Mouse (Mus musculus) heart, adult 2 months (tissue): ENCODE data around the gene Fosb. TPM values are rescaled to one million over a fixed set of nuclear protein-coding genes. Genes with fewer than 3 reads are reported as not detected.

Experiments
- DNase-seq, 2 experiments: peaks; one replicate each; pipeline ENCODE4 v3.0.0; 2021
- H3K27ac ChIP-seq: fragments of 200-600 bp; 2 replicates; pipeline ENCODE4 v1.8.1; 2022
- H3K27me3 ChIP-seq: fragments of 200-500 bp; 2 replicates; pipeline ENCODE4 v1.6.1; 2012; ENCODE audit warnings: mild to moderate bottlenecking, low read length, inconsistent platforms, mixed read lengths; ENCODE audit not compliant: control insufficient read depth, insufficient read depth
- H3K36me3 ChIP-seq: fragments of 200-500 bp; 2 replicates; pipeline ENCODE4 v1.6.1; 2012; ENCODE audit warnings: low read length, inconsistent platforms; ENCODE audit not compliant: control insufficient read depth, insufficient read depth
- H3K4me1 ChIP-seq: fragments of 200-500 bp; 2 replicates; pipeline ENCODE4 v1.6.1; 2011; ENCODE audit warnings: low read length; ENCODE audit not compliant: control insufficient read depth, insufficient read depth
- H3K4me3 ChIP-seq: fragments of 200-600 bp; 2 replicates; pipeline ENCODE4 v1.8.1; 2022
- H3K79me2 ChIP-seq: fragments of 200-500 bp; replicated peaks from 2 replicates; pipeline ENCODE4 v1.6.1; 2012; ENCODE audit warnings: mild to moderate bottlenecking, inconsistent platforms, low read length, moderate library complexity, mixed read lengths; ENCODE audit not compliant: control insufficient read depth, insufficient read depth
- H3K9ac ChIP-seq: fragments of 200-500 bp; 2 replicates; pipeline ENCODE4 v1.6.1; 2012; ENCODE audit warnings: low read depth, mild to moderate bottlenecking, control low read depth, inconsistent platforms, low read length, mixed read lengths
- CTCF ChIP-seq: fragments of 200-600 bp; IDR thresholded peaks from 2 replicates; pipeline ENCODE4 v1.8.1; 2022; ENCODE audit warnings: antibody characterized with exemption, mild to moderate bottlenecking, moderate library complexity
- EP300 ChIP-seq: fragments of 200-500 bp; IDR thresholded peaks from 2 replicates; pipeline ENCODE4 v1.6.1; 2011; ENCODE audit warnings: low read depth, low read length, control low read depth; ENCODE audit not compliant: insufficient read depth
- POLR2A ChIP-seq: fragments of 200-500 bp; IDR thresholded peaks from 2 replicates; pipeline ENCODE4 v1.6.1; 2011; ENCODE audit warnings: mild to moderate bottlenecking, low read depth, low read length, control low read depth; ENCODE audit not compliant: insufficient read depth
- WGBS: fragments of 180-500 bp; shearing (Covaris S2); methylation state at CpG from one replicate; pipeline ENCODE4 v1.1.7; 2018; 5-methylcytosine and 5-hydroxymethylcytosine counted together
- intact Hi-C: fragments of 180-260 bp; cut with DNase I; formaldehyde crosslinking; loops from one replicate; pipeline ENCODE4 v1.15.1; 2025
- polyA plus RNA-seq: library from polyadenylated mRNA; depleted of rRNA; stranded (reverse); fragments of >200 nt; gene quantifications from 2 replicates; pipeline ENCODE4 v1.2.3, GENCODE M21; 2012
- total RNA-seq, 2 experiments: library from RNA; stranded (reverse); gene quantifications; 2 replicates each; pipeline ENCODE4 v1.2.3; 2021

Fosb gene
- total and polyA plus RNA-seq, 3 experiments = 0.89 to 1.1 (median 0.94) TPM

GRCm38 (mm10) chr7:19268993-19269681 is 40.7 kb downstream of the Fosb start:
- peaks cover 8% of the 10 kb centered on the region for H3K79me2 ChIP-seq
- H3K4me1 ChIP-seq = peaks cover 27% of the 10 kb centered on the region
- WGBS = 21% methylated on average over 10 of the region's 10 CpGs
- H3K9ac ChIP-seq = peak overlapping the region; percentile 77
- no peaks in the 10 kb centered on the region for H3K27me3 ChIP-seq
- intact Hi-C loops = no loop called here
- H3K36me3 ChIP-seq = peaks cover 5% of the 10 kb centered on the region; the same call in 1 of the 2 replicates
- DNase-seq = peak in 1 of 2 experiments; percentile 44
- TF ChIP-seq POLR2A (no peak), EP300 (no peak), CTCF (no peak)
- H3K4me3 ChIP-seq = peak overlapping the region; percentile 65
- H3K27ac ChIP-seq = peak overlapping the region; percentile 90

GRCm38 (mm10) chr7:19267051-19267450 is 42.8 kb downstream of the Fosb start:
- intact Hi-C loops = no loop called here
- TF ChIP-seq EP300 (no peak), POLR2A (no peak), CTCF (no peak)
- no peak overlapping the region for H3K4me3 ChIP-seq
- peaks cover 5% of the 10 kb centered on the region; the same call in 1 of the 2 replicates for H3K36me3 ChIP-seq
- 38% methylated on average over 10 of the region's 10 CpGs for WGBS
- H3K79me2 ChIP-seq = peaks cover 8% of the 10 kb centered on the region
- no peaks in the 10 kb centered on the region for H3K27me3 ChIP-seq
- peak in 1 of 2 experiments; percentile 27 for DNase-seq
- H3K4me1 ChIP-seq = peaks cover 27% of the 10 kb centered on the region
- H3K27ac ChIP-seq = peak overlapping the region; percentile 47
- H3K9ac ChIP-seq = 0 out of 2 replicates have a peak overlapping the region, but pooled peaks have one; percentile 0

GRCm38 (mm10) chr7:19265928-19266822 is 43.7 kb downstream of the Fosb start:
- peaks cover 8% of the 10 kb centered on the region for H3K79me2 ChIP-seq
- WGBS = 41% methylated on average over 10 of the region's 10 CpGs
- peak; percentile 33 to 64 for DNase-seq
- H3K27ac ChIP-seq = peak overlapping the region; percentile 37; the same call in 1 of the 2 replicates
- no peak overlapping the region for H3K4me3 ChIP-seq
- TF ChIP-seq CTCF (no peak), EP300 (no peak), POLR2A (no peak)
- H3K4me1 ChIP-seq = peaks cover 27% of the 10 kb centered on the region
- peak overlapping the region; percentile 12; the same call in 1 of the 2 replicates for H3K9ac ChIP-seq
- H3K36me3 ChIP-seq = peaks cover 5% of the 10 kb centered on the region; the same call in 1 of the 2 replicates
- intact Hi-C loops = no loop called here
- no peaks in the 10 kb centered on the region for H3K27me3 ChIP-seq

GRCm38 (mm10) chr7:19265147-19265546 is 44.7 kb downstream of the Fosb start:
- peaks cover 5% of the 10 kb centered on the region; the same call in 1 of the 2 replicates for H3K36me3 ChIP-seq
- H3K4me1 ChIP-seq = peaks cover 27% of the 10 kb centered on the region
- no peaks in the 10 kb centered on the region for H3K27me3 ChIP-seq
- no peak overlapping the region for H3K9ac ChIP-seq
- 38% methylated on average over 7 of the region's 7 CpGs for WGBS
- H3K79me2 ChIP-seq = peaks cover 8% of the 10 kb centered on the region
- intact Hi-C loops = no loop called here
- H3K4me3 ChIP-seq = no peak overlapping the region
- DNase-seq = peak in 1 of 2 experiments; percentile 42
- TF ChIP-seq EP300 = no peak
- no peak for TF ChIP-seq CTCF
- H3K27ac ChIP-seq = peak overlapping the region; percentile 36; the same call in 1 of the 2 replicates

GRCm38 (mm10) chr7:19258336-19258735 is 51.5 kb downstream of the Fosb start:
- H3K36me3 ChIP-seq = peaks cover 8% of the 10 kb centered on the region; the same call in 1 of the 2 replicates
- no peak overlapping the region for H3K9ac ChIP-seq
- no peaks in the 10 kb centered on the region for H3K27me3 ChIP-seq
- H3K79me2 ChIP-seq = no peaks in the 10 kb centered on the region
- no peak overlapping the region; the same call in 1 of the 2 replicates for H3K27ac ChIP-seq
- peak; percentile 25 to 52 for DNase-seq
- H3K4me3 ChIP-seq = no peak overlapping the region
- TF ChIP-seq CTCF (no peak), EP300 (no peak), POLR2A (no peak)
- peaks cover 2% of the 10 kb centered on the region; the same call in 1 of the 2 replicates for H3K4me1 ChIP-seq
- WGBS = 12% methylated on average over 3 of the region's 3 CpGs
- intact Hi-C loops = no loop called here
